Mouse (Mus musculus): ENCODE data around the gene Mrps10.

DNA sequence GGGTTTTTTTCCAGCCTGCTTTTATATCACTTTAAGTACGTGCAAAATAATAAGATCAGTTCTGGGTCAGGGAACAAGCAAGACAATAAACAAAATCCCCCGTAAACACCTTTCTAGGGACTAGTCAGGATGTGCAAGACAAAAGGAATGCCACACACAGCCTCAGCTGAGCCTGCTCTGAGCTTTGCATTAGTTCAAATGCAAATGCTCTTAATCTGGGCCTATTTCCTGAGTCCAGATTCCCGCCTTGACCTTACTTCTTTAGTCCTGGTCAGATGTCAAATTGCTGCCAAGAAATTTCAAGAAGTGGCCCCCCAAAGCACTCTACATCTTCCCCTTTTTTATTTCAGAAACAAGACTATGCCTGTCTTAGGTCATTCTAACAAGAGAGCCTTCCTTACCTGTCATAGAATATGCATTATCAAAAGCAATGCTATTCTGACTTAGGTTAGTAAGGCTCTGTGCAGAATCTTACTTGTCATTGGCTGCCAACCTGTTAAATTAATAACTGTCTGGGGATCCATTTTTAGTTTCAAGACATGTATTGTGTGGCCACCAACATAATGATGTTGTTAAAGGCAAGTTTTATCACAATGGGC, 18.9 kb upstream of the Mrps10 start:
- TF ChIP-seq GATA1 (IDR thresholded peaks at IDR 0.05; ENCODE audit: borderline replicate concordance, low read length) (no peak), CTCF (IDR thresholded peaks at IDR 0.05; ENCODE audit: low read depth, low read length) (no peak)
